Mouse (Mus musculus) megakaryocyte, embryonic 14.5 days (primary cell): ENCODE measurements around the gene Hdac7.

ENCODE experiments used
- FLI1 ChIP-seq: IDR thresholded peaks from 2 replicates; pipeline ENCODE4 v1.6.1; 2012; ENCODE audit warnings: low read length, inconsistent platforms, mixed read lengths
- GATA1 ChIP-seq: IDR thresholded peaks from 3 replicates; pipeline ENCODE4 v1.6.1; 2012; ENCODE audit warnings: mixed read lengths, low read length, inconsistent platforms, borderline replicate concordance

GRCm38 (mm10) chr15:97852291-97852690 is 8.0 kb upstream of the Hdac7 start:
- TF ChIP-seq FLI1: no peak
- no peak for TF ChIP-seq GATA1
